Mouse (Mus musculus): ENCODE results near the gene Mettl16. TPM values are rescaled to one million over a fixed set of nuclear protein-coding genes. Genes with fewer than 3 reads are reported as not detected.

The Mettl16 gene
- total RNA-seq, 2 experiments from 2014 or later = 23.0 to 25.5 TPM

GRCm38 (mm10) chr11:74843435-74843714 lies 72.7 kb downstream of the Mettl16 start:
- peak; percentile 59 for DNase-seq
- intact Hi-C loops (cut with DNase I) = no loop called here

GRCm38 (mm10) chr11:74843761-74844160 lies 73.1 kb downstream of the Mettl16 start:
- no peak for DNase-seq
- intact Hi-C loops (cut with DNase I) = no loop called here

GRCm38 (mm10) chr11:74845784-74846183 lies 75.2 kb downstream of the Mettl16 start:
- no peak for DNase-seq
- intact Hi-C loops (cut with DNase I) = no loop called here

GRCm38 (mm10) chr11:74847919-74848521 lies 77.4 kb downstream of the Mettl16 start:
- peak; percentile 82 for DNase-seq
- intact Hi-C loops (cut with DNase I) = no loop called here

- intact Hi-C loops (cut with DNase I) = no loop called here
- no peak for DNase-seq
These were observed 80.5 kb downstream of the Mettl16 start for GRCm38 (mm10) chr11:74850998-74851661.

- no peak for DNase-seq
- intact Hi-C loops (cut with DNase I) = no loop called here
These were observed 87.1 kb downstream of the Mettl16 start for GRCm38 (mm10) chr11:74857756-74858155.

- intact Hi-C loops (cut with DNase I) = no loop called here
- DNase-seq = no peak
These were observed 91.5 kb downstream of the Mettl16 start for GRCm38 (mm10) chr11:74862129-74862528.

- no peak for DNase-seq
- intact Hi-C loops (cut with DNase I) = no loop called here
These were observed 92.8 kb downstream of the Mettl16 start for GRCm38 (mm10) chr11:74863471-74863870.

- intact Hi-C loops (cut with DNase I) = no loop called here
- DNase-seq = no peak
These were observed 93.8 kb downstream of the Mettl16 start for GRCm38 (mm10) chr11:74864421-74864820.

GRCm38 (mm10) chr11:74865252-74865651 lies 94.6 kb downstream of the Mettl16 start:
- intact Hi-C loops (cut with DNase I) = no loop called here
- no peak for DNase-seq

GRCm38 (mm10) chr11:74866640-74867039 lies 96.0 kb downstream of the Mettl16 start:
- intact Hi-C loops (cut with DNase I) = no loop called here
- peak; percentile 95 for DNase-seq

GRCm38 (mm10) chr11:74867181-74867580 lies 96.6 kb downstream of the Mettl16 start:
- intact Hi-C loops (cut with DNase I) = no loop called here

GRCm38 (mm10) chr11:74868046-74868760 lies 97.6 kb downstream of the Mettl16 start:
- DNase-seq = peak; percentile 45
- intact Hi-C loops (cut with DNase I) = no loop called here

More at GRCm38 (mm10) chr11:74867181-74867580, 96.6 kb downstream of the Mettl16 start:
- DNase-seq = peak; percentile 90

- no peak for DNase-seq
- intact Hi-C loops (cut with DNase I) = no loop called here
These were observed 99.0 kb downstream of the Mettl16 start for GRCm38 (mm10) chr11:74869603-74870002.

GRCm38 (mm10) chr11:74870544-74870943 lies 99.9 kb downstream of the Mettl16 start:
- no peak for DNase-seq
- intact Hi-C loops (cut with DNase I) = no loop called here

- DNase-seq = peak; percentile 48
- intact Hi-C loops (cut with DNase I) = no loop called here
These were observed 100.5 kb downstream of the Mettl16 start for GRCm38 (mm10) chr11:74870991-74871622.

GRCm38 (mm10) chr11:74874630-74875029 lies 104.0 kb downstream of the Mettl16 start:
- intact Hi-C loops (cut with DNase I) = no loop called here
- DNase-seq = no peak

GRCm38 (mm10) chr11:74876801-74877200 lies 106.2 kb downstream of the Mettl16 start:
- intact Hi-C loops (cut with DNase I) = no loop called here
- peak; percentile 87 for DNase-seq
